Mouse (Mus musculus): ENCODE data around the gene Cat. TPM values are rescaled to one million over a fixed set of nuclear protein-coding genes. Genes with fewer than 3 reads are reported as not detected.
A peak's percentile ranks its signal among the peaks of the same experiment; 100 is the strongest.

The Cat gene
- total and polyA plus RNA-seq, 3 experiments = 29.8 to 84.7 (median 45.0) TPM

GRCm38 (mm10) chr2:103439071-103439622 lies 45.8 kb downstream of the Cat start:
- Histone ChIP-seq H3K9me3 (replicated peaks; ENCODE audit: low read length) (no peaks in the 10 kb centered on the region), H3K27ac (ENCODE audit: insufficient read depth, low read depth) (no peak overlapping the region), H3K4me3 (replicated peaks in 1 of 3; ENCODE audit: low read depth in 2 of 3, low read length in 2 of 3, poor library complexity in 1 of 3) (no peak overlapping the region), H3K4me1 (ENCODE audit: control insufficient read depth in 1 of 2, insufficient read depth in 2 of 2) (peaks cover 0 to 10% of the 10 kb centered on the region in 2 experiments; a peak in 2 of 4 replicates), H3K36me3 (replicated peaks in 1 of 2; ENCODE audit: control insufficient read depth in 1 of 2, insufficient read depth in 1 of 2, low read length in 1 of 2) (no peaks in the 10 kb centered on the region), H3K27me3 (replicated peaks) (peaks cover 1% of the 10 kb centered on the region), H3K9ac (ENCODE audit: insufficient read depth, low read depth) (no peak overlapping the region), H3K79me2 (replicated peaks; ENCODE audit: control insufficient read depth, extremely low read depth, insufficient read depth, poor library complexity, severe bottlenecking) (no peaks in the 10 kb centered on the region), H3K4me2 (ENCODE audit: insufficient read depth, low read depth, poor library complexity, severe bottlenecking) (peak overlapping the region; percentile 73)
- DNase-seq (ENCODE audit: extremely low read depth) = no peak
- TF ChIP-seq ELF1 (IDR thresholded peaks at IDR 0.05; ENCODE audit: low read depth, low read length) (no peak), RCOR1 (conservative IDR thresholded peaks at IDR 0.05; ENCODE audit: low read depth, low read length) (no peak), ZNF384 (IDR thresholded peaks at IDR 0.05; ENCODE audit: low read depth, low read length) (no peak), MAX (IDR thresholded peaks at IDR 0.05; ENCODE audit: low read length) (no peak), ETS1 (conservative IDR thresholded peaks at IDR 0.05; ENCODE audit: low read depth, low read length) (no peak), JUND (conservative IDR thresholded peaks at IDR 0.05; ENCODE audit: low read depth, low read length) (no peak), MYC (IDR thresholded peaks at IDR 0.05; ENCODE audit: low read depth, low read length) (no peak), KAT2A (IDR thresholded peaks at IDR 0.05; ENCODE audit: insufficient replicate concordance, low read length) (no peak), EP300 (IDR thresholded peaks at IDR 0.05; ENCODE audit: low read length) (no peak), SMC3 (IDR thresholded peaks at IDR 0.05; ENCODE audit: low read depth, low read length) (no peak), POLR2AphosphoS2 (IDR thresholded peaks at IDR 0.05; ENCODE audit: low read depth, low read length) (no peak), UBTF (IDR thresholded peaks at IDR 0.05; ENCODE audit: low read depth, low read length) (no peak)
- dilution Hi-C loops (cut with MboI; ENCODE audit: extremely low pct_ligation_motif_present, extremely low pct_unique_long_range_greater_than_20kb, low sequenced_read_pairs) = no loop called here
- in situ Hi-C loops (cut with MboI; ENCODE audit: low pct_ligation_motif_present, low pct_unique_long_range_greater_than_20kb, low sequenced_read_pairs) = no loop called here

GRCm38 (mm10) chr2:103436534-103436933 lies 48.4 kb downstream of the Cat start:
- no peak overlapping the region for H3K4me3 ChIP-seq (replicated peaks in 1 of 3; ENCODE audit: low read depth in 2 of 3, low read length in 2 of 3, poor library complexity in 1 of 3)
- no peak overlapping the region for H3K27ac ChIP-seq (ENCODE audit: insufficient read depth, low read depth)
- peaks cover 3% of the 10 kb centered on the region for H3K27me3 ChIP-seq (replicated peaks)
- no peaks in the 10 kb centered on the region for H3K79me2 ChIP-seq (replicated peaks; ENCODE audit: control insufficient read depth, extremely low read depth, insufficient read depth, poor library complexity, severe bottlenecking)
- no peak for TF ChIP-seq TCF12 (IDR thresholded peaks at IDR 0.05; ENCODE audit: low read depth, low read length)
- TF ChIP-seq NELFE (IDR thresholded peaks at IDR 0.05; ENCODE audit: low read depth, low read length) = no peak
- no peak for TF ChIP-seq MAX (IDR thresholded peaks at IDR 0.05; ENCODE audit: low read length)
- no peak for TF ChIP-seq MYC (IDR thresholded peaks at IDR 0.05; ENCODE audit: low read depth, low read length)
- no peak for TF ChIP-seq USF2 (conservative IDR thresholded peaks at IDR 0.05; ENCODE audit: low read depth, low read length)
- TF ChIP-seq CHD2 (IDR thresholded peaks at IDR 0.05; ENCODE audit: low read length) = no peak
- dilution Hi-C loops (cut with MboI; ENCODE audit: extremely low pct_ligation_motif_present, extremely low pct_unique_long_range_greater_than_20kb, low sequenced_read_pairs) = no loop called here
- no peak overlapping the region for H3K9ac ChIP-seq (ENCODE audit: insufficient read depth, low read depth)
- in situ Hi-C loops (cut with MboI; ENCODE audit: low pct_ligation_motif_present, low pct_unique_long_range_greater_than_20kb, low sequenced_read_pairs) = no loop called here
- DNase-seq (ENCODE audit: extremely low read depth) = no peak
- H3K4me2 ChIP-seq (ENCODE audit: insufficient read depth, low read depth, poor library complexity, severe bottlenecking) = no peak overlapping the region
- H3K36me3 ChIP-seq (replicated peaks in 1 of 2; ENCODE audit: control insufficient read depth in 1 of 2, insufficient read depth in 1 of 2, low read length in 1 of 2) = no peaks in the 10 kb centered on the region
- H3K4me1 ChIP-seq (ENCODE audit: control insufficient read depth in 1 of 2, insufficient read depth in 2 of 2) = peaks cover 0 to 10% of the 10 kb centered on the region in 2 experiments; a peak in 2 of 4 replicates
- H3K9me3 ChIP-seq (replicated peaks; ENCODE audit: low read length) = no peaks in the 10 kb centered on the region
